Mouse (Mus musculus) hindbrain, embryonic 12.5 days (tissue): ENCODE measurements at regions not wholly inside any gene's neighbourhood (a gene's known extent, or its start where the extent isn't known, plus 50 kb on each side); places are given as distances from the start of the nearest gene placed in this dataset.

Source experiments
- ATAC-seq: fragments of 200-750 bp; cut with Nextera tagmentation; 2 replicates; pipeline ENCODE4 v1.8.0; 2017; ENCODE audit warnings: moderate TSS enrichment; ENCODE audit not compliant: low FRiP score
- H3K27ac ChIP-seq: fragments of 300-500 bp; sonication (generic); 2 replicates; pipeline ENCODE4 v1.5.1; 2016; ENCODE audit warnings: mild to moderate bottlenecking
- H3K27me3 ChIP-seq: fragments of 300-500 bp; sonication (generic); 2 replicates; pipeline ENCODE4 v1.6.1; 2016; ENCODE audit warnings: mild to moderate bottlenecking
- H3K36me3 ChIP-seq: fragments of 300-500 bp; sonication (generic); 2 replicates; pipeline ENCODE4 v1.6.1; 2016; ENCODE audit warnings: mild to moderate bottlenecking
- H3K4me1 ChIP-seq: fragments of 300-500 bp; sonication (generic); 2 replicates; pipeline ENCODE4 v1.6.1; 2016
- H3K4me2 ChIP-seq: fragments of 300-500 bp; sonication (generic); replicated peaks from 2 replicates; pipeline ENCODE4 v1.6.1; 2016; ENCODE audit warnings: mild to moderate bottlenecking
- H3K4me3 ChIP-seq: fragments of 300-500 bp; sonication (generic); 2 replicates; pipeline ENCODE4 v1.5.1; 2016; ENCODE audit warnings: mild to moderate bottlenecking
- H3K9ac ChIP-seq: fragments of 300-500 bp; sonication (generic); 2 replicates; pipeline ENCODE4 v1.6.1; 2016; ENCODE audit warnings: mild to moderate bottlenecking, moderate library complexity
- H3K9me3 ChIP-seq: fragments of 300-500 bp; sonication (generic); replicated peaks from 2 replicates; pipeline ENCODE4 v1.6.1; 2016; ENCODE audit warnings: mild to moderate bottlenecking
- WGBS: fragments of 180-500 bp; shearing (Covaris S2); methylation state at CpG from one replicate; pipeline ENCODE4 v1.1.7; 2016; 5-methylcytosine and 5-hydroxymethylcytosine counted together

DNA sequence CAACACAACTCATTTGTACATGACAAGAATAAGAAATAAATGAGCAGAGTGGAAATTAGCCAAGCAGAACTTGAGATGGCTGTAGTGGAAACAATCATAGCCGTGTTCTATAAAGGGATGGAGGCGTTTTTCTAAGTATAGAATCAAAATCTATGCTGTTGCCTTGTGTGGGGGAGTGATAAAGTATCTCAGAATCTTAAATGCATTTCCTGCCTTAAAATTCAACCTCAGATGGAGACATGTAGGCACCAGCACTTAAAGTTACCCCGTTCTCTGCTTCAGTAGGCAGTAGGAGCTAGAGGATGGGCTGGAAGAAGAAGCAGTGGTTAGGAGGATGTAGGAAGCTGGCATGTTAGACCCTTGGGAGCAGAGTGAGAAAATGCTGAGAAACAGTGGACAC lies 386.7 kb downstream of the Ptprc start:
- Histone ChIP-seq H3K27ac (no peak overlapping the region), H3K4me1 (no peaks in the 10 kb centered on the region), H3K9me3 (no peaks in the 10 kb centered on the region), H3K4me2 (no peak overlapping the region), H3K4me3 (no peak overlapping the region), H3K27me3 (no peaks in the 10 kb centered on the region), H3K9ac (no peak overlapping the region), H3K36me3 (no peaks in the 10 kb centered on the region)
- 82% methylated on average over 3 of the region's 3 CpGs for WGBS
- ATAC-seq = no peak

DNA sequence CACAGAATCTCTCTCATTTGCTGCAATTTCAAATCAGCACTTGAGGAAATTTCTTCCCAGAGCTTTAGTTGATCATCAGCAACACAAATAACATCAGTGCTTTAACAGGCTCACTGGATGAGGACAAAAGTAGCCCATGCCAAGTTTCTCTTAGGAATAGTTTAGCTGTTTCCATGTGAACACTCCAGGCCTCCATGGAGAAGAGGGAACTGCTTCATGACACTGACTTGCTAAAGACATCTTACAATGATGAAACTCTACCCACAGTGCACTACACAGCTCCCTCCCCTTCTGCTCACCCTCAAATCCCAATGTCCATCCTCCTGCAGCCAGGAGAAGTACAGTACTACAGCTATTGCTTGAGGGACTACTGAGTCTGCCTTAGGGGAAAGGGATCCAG lies 388.9 kb downstream of the Ptprc start:
- Histone ChIP-seq H3K36me3 (no peaks in the 10 kb centered on the region), H3K9ac (no peak overlapping the region), H3K9me3 (no peaks in the 10 kb centered on the region), H3K27ac (no peak overlapping the region), H3K4me3 (no peak overlapping the region), H3K4me2 (no peak overlapping the region), H3K27me3 (no peaks in the 10 kb centered on the region), H3K4me1 (no peaks in the 10 kb centered on the region)
- ATAC-seq = no peak

DNA sequence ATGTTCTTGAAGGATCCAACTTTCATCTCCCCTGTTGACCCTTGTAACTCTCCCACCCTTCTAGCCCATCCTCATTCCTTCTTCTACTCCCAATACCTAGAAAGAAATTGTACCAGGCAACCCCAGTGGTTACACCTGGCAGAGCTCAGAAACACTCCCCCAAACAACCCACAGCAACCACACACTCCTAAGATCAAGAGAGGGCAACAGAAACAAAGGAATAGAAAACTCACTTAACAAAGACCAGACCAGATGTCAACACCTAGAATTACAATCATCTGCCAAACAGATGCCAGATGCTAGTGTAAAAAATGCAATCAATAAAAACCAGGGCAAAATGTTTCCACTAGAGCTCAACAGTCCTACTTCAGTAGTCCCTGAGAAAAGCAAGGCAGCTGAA lies 400.9 kb downstream of the Ptprc start:
- Histone ChIP-seq H3K27ac (no peak overlapping the region), H3K9me3 (no peaks in the 10 kb centered on the region; the same call in 1 of the 2 replicates), H3K4me3 (no peak overlapping the region), H3K36me3 (no peaks in the 10 kb centered on the region), H3K27me3 (no peaks in the 10 kb centered on the region), H3K4me2 (no peak overlapping the region), H3K9ac (no peak overlapping the region), H3K4me1 (no peaks in the 10 kb centered on the region)
- no peak for ATAC-seq

DNA sequence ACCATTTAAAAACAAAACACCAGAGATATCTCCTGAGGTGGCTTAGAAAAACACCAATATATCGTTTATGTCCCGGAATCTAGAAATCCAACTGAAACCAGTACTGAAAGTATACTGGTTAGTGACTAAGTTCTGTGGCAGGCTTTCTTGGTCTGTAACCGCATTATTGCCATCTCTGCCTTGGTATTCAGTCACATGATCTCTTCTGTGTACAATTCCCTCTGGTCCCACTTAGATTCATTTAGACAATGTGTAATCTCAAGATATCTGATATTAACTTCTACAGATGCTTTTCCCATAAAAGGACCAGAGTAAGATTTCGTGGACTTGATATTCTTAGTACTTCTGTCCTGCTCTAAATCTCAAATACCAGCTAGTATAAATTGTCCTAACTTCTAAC lies 414.7 kb downstream of the Ptprc start:
- no peak overlapping the region for H3K4me2 ChIP-seq
- no peaks in the 10 kb centered on the region for H3K4me1 ChIP-seq
- no peak for ATAC-seq
- no peak overlapping the region for H3K4me3 ChIP-seq
- 91% methylated on average over 4 of the region's 4 CpGs for WGBS
- H3K27ac ChIP-seq = no peak overlapping the region
- no peak overlapping the region for H3K9ac ChIP-seq
- no peaks in the 10 kb centered on the region for H3K36me3 ChIP-seq
- H3K27me3 ChIP-seq = no peaks in the 10 kb centered on the region
- H3K9me3 ChIP-seq = no peaks in the 10 kb centered on the region

- 79% methylated on average over 7 of the region's 7 CpGs for WGBS
- H3K4me2 ChIP-seq = no peak overlapping the region
- H3K36me3 ChIP-seq = no peaks in the 10 kb centered on the region
- no peak overlapping the region for H3K4me3 ChIP-seq
- no peak overlapping the region for H3K9ac ChIP-seq
- no peak; the same call in 1 of the 2 replicates for ATAC-seq
- H3K27me3 ChIP-seq = no peaks in the 10 kb centered on the region
- no peak overlapping the region for H3K27ac ChIP-seq
- H3K4me1 ChIP-seq = no peaks in the 10 kb centered on the region
- no peaks in the 10 kb centered on the region for H3K9me3 ChIP-seq
These were observed 424.0 kb downstream of the Ptprc start for GRCm38 (mm10) chr1:137751446-137751961.

DNA sequence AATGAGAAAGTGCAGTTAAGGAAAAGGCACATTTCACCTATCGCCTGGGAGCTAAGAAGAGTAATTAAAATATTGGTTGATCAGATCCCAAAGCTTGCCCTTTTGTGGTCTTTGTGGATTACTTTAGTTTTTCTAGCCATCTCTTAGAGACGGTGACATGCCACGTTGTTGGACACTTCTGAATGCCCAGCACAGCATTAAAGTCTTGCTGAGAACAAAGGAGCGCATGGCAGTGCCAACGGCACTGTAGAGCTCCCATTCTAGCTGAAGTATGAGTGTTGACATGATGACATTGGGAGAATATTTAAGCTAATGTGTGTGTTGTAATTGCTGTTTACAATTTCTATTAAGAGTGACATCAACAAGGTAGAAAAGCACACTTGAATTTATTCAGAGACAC lies 424.6 kb downstream of the Ptprc start:
- no peaks in the 10 kb centered on the region for H3K27me3 ChIP-seq
- WGBS = 90% methylated on average over 5 of the region's 5 CpGs
- no peaks in the 10 kb centered on the region for H3K4me1 ChIP-seq
- H3K4me2 ChIP-seq = no peak overlapping the region
- H3K9ac ChIP-seq = no peak overlapping the region
- no peaks in the 10 kb centered on the region for H3K9me3 ChIP-seq
- no peak for ATAC-seq
- no peak overlapping the region for H3K27ac ChIP-seq
- no peaks in the 10 kb centered on the region for H3K36me3 ChIP-seq
- H3K4me3 ChIP-seq = no peak overlapping the region

GRCm38 (mm10) chr1:137746129-137746528 lies 429.4 kb downstream of the Ptprc start:
- H3K4me3 ChIP-seq = no peak overlapping the region
- H3K9me3 ChIP-seq = no peaks in the 10 kb centered on the region
- H3K4me1 ChIP-seq = no peaks in the 10 kb centered on the region
- no peak overlapping the region for H3K4me2 ChIP-seq
- no peaks in the 10 kb centered on the region for H3K27me3 ChIP-seq
- H3K27ac ChIP-seq = no peak overlapping the region
- no peaks in the 10 kb centered on the region for H3K36me3 ChIP-seq
- H3K9ac ChIP-seq = no peak overlapping the region
- ATAC-seq = no peak
- 79% methylated on average over 2 of the region's 2 CpGs for WGBS

DNA sequence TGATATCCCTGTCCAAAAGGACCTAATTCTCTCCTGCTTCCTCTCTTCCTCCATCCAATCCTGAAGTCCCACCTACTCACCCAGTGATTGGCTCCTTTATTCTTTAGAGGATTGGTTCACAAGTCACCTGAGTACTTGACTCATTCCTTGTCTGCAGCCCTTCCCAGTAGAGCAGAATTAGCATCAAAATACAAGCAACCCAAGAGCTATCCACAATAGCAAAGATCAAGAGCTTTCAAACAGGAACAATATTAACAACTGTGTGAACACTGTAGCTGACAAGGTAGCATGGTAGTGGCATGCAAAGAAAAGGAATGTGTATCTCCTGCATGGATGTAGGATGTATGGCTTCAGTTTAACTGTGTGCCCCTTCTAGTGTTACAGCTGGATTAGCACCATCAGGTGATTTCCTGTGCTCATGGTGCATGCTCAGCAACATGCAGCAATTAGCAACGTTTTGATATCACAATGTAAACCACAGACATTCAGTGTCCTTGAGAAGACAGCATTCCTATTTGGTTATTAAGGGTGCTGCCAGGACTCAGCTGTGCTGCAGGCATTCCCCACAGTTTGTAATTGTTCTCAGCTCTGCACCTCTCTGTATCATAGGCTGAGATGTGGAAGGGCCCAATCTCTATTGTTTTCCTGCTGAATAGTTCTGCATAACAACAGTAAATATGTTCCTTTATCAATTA lies 437.2 kb downstream of the Ptprc start:
- Histone ChIP-seq H3K4me2 (no peak overlapping the region), H3K9me3 (no peaks in the 10 kb centered on the region), H3K9ac (no peak overlapping the region), H3K27ac (no peak overlapping the region), H3K4me1 (no peaks in the 10 kb centered on the region), H3K36me3 (no peaks in the 10 kb centered on the region), H3K27me3 (no peaks in the 10 kb centered on the region), H3K4me3 (no peak overlapping the region)
- no peak for ATAC-seq
- 28% methylated on average over 1 of the region's 1 CpGs for WGBS

DNA sequence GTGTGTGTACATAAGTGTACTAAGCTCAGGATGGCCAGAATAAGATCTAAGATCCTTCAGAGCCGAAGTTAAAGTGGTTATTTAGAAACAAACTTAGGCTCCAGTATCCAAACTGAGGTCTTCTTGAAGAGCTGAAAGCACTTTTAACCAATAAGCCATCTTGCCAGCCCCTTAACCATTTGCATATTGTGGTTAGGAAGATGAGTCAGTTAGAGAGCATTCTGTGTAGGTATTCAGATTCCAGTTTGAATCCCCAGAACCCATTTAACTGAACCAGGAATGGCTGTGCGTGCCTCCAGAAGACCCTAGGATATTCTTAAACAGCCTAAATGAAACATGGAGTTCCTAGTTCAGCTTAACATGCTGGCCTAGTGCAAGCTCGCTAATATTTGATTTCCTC lies 471.6 kb downstream of the Ptprc start:
- H3K27ac ChIP-seq = no peak overlapping the region
- no peak overlapping the region for H3K4me2 ChIP-seq
- no peaks in the 10 kb centered on the region for H3K9me3 ChIP-seq
- H3K4me1 ChIP-seq = no peaks in the 10 kb centered on the region
- no peaks in the 10 kb centered on the region for H3K27me3 ChIP-seq
- no peaks in the 10 kb centered on the region for H3K36me3 ChIP-seq
- no peak overlapping the region for H3K9ac ChIP-seq
- WGBS = 89% methylated on average over 3 of the region's 3 CpGs
- ATAC-seq = no peak
- no peak overlapping the region for H3K4me3 ChIP-seq

GRCm38 (mm10) chr1:137698876-137699275 lies 476.6 kb downstream of the Ptprc start:
- no peaks in the 10 kb centered on the region for H3K36me3 ChIP-seq
- ATAC-seq = no peak
- no peak overlapping the region for H3K4me3 ChIP-seq
- WGBS = 92% methylated on average over 4 of the region's 4 CpGs
- H3K27me3 ChIP-seq = no peaks in the 10 kb centered on the region
- no peak overlapping the region for H3K27ac ChIP-seq
- H3K4me2 ChIP-seq = no peak overlapping the region
- no peak overlapping the region for H3K9ac ChIP-seq
- H3K9me3 ChIP-seq = no peaks in the 10 kb centered on the region
- H3K4me1 ChIP-seq = peaks cover 10% of the 10 kb centered on the region

DNA sequence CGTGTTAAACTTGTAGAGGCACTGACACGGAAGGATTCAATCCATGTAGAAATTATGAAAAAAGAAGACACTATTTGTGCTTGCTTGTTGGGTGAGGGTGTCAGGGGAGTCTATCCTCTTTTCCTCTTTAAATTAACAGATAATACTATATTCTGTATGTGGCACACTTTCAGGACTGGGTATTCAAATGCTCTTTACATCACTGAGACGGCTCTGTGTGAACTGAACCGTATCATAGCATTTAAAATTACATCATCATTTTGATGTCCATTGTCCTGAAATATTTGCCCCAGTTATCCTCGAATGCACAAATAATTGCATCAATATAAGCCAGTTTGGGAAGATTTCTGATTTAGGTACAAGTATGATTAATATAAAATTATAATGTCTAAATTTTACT lies 478.2 kb downstream of the Ptprc start:
- Histone ChIP-seq H3K4me2 (no peak overlapping the region), H3K27ac (no peak overlapping the region)
- no peak for ATAC-seq

DNA sequence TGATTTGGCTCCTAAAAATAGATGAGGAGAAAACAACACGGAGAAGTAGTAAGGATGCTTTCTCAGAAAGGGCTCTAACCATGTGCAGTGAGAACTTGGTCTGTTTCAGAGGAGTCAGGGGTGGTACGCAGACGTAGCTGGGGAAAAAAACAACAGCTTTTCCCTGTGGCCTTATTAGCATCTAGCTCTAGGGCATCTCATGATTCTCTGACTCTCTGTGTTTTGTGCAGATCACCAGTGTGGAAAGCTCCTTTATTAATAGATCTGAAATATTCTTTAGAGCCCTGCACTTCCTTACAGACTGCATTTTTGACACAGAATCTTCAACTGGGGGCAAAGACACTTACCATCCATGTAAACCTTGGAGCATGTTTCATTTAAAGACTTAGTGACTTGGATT lies 478.7 kb downstream of the Ptprc start:
- Histone ChIP-seq H3K9ac (no peak overlapping the region), H3K27me3 (no peaks in the 10 kb centered on the region), H3K36me3 (no peaks in the 10 kb centered on the region), H3K4me2 (no peak overlapping the region), H3K27ac (0 out of 2 replicates have a peak overlapping the region, but pooled peaks have one; percentile 3), H3K4me1 (peaks cover 10% of the 10 kb centered on the region), H3K4me3 (no peak overlapping the region), H3K9me3 (no peaks in the 10 kb centered on the region)
- 33% methylated on average over 3 of the region's 3 CpGs for WGBS
- 0 out of 2 replicates have a peak, but pooled peaks have one; percentile 43 for ATAC-seq

More for the DNA sequence above, 478.2 kb downstream of the Ptprc start:
- Histone ChIP-seq H3K9ac (no peak overlapping the region), H3K36me3 (no peaks in the 10 kb centered on the region), H3K4me1 (peaks cover 10% of the 10 kb centered on the region), H3K27me3 (no peaks in the 10 kb centered on the region), H3K4me3 (no peak overlapping the region), H3K9me3 (no peaks in the 10 kb centered on the region)
- 59% methylated on average over 5 of the region's 5 CpGs for WGBS

- no peaks in the 10 kb centered on the region for H3K9me3 ChIP-seq
- no peak overlapping the region for H3K9ac ChIP-seq
- no peak for ATAC-seq
- no peak overlapping the region for H3K27ac ChIP-seq
- no peak overlapping the region for H3K4me2 ChIP-seq
- peaks cover 10% of the 10 kb centered on the region for H3K4me1 ChIP-seq
- H3K27me3 ChIP-seq = no peaks in the 10 kb centered on the region
- no peak overlapping the region for H3K4me3 ChIP-seq
- WGBS = 58% methylated on average over 3 of the region's 3 CpGs
- no peaks in the 10 kb centered on the region for H3K36me3 ChIP-seq
These were observed 479.8 kb downstream of the Ptprc start for GRCm38 (mm10) chr1:137695751-137696150.
